Mouse (Mus musculus) urinary bladder, postnatal 4 days (tissue): Measurements from ENCODE around the gene Arhgef11.
"Not testable (repeated sequence)": the region's sequence is repeated elsewhere in the genome, so short reads cannot be mapped to it uniquely, and the experiment has no call there.

ENCODE experiments used
- DNase-seq, 2 experiments: peaks; one replicate each; pipeline ENCODE4 v3.0.0; 2021 to 2022; ENCODE audit warnings: low spot score in 2 of 2

Arhgef11 gene

GRCm38 (mm10) chr3:87616957-87617810 is at the start of gene Arhgef11:
Arhgef11 (plus strand) TSS chr3:87617559.
- DNase-seq, result peak; percentile 79

GRCm38 (mm10) chr3:87568681-87569080 is 48.7 kb upstream of the Arhgef11 start:
- DNase-seq, result no peak

GRCm38 (mm10) chr3:87575766-87576165 is 41.6 kb upstream of the Arhgef11 start:
- DNase-seq, result no peak

GRCm38 (mm10) chr3:87582259-87582658 is 35.1 kb upstream of the Arhgef11 start:
- no peak for DNase-seq

GRCm38 (mm10) chr3:87593793-87594192 is 23.6 kb upstream of the Arhgef11 start:
- no peak for DNase-seq

GRCm38 (mm10) chr3:87595328-87595727 is 22.0 kb upstream of the Arhgef11 start:
- not testable (repeated sequence) for DNase-seq

- not testable (repeated sequence) for DNase-seq
These were observed 16.3 kb upstream of the Arhgef11 start for GRCm38 (mm10) chr3:87601077-87601476.

- DNase-seq, result no peak
These were observed 1.0 kb upstream of the Arhgef11 start for GRCm38 (mm10) chr3:87616354-87616753.

GRCm38 (mm10) chr3:87617811-87618130 is 412 bp downstream of the Arhgef11 start:
- no peak for DNase-seq

GRCm38 (mm10) chr3:87618240-87618639 is 881 bp downstream of the Arhgef11 start:
- no peak for DNase-seq

- DNase-seq, result no peak
These were observed 1.8 kb downstream of the Arhgef11 start for GRCm38 (mm10) chr3:87618981-87619710.

- DNase-seq, result no peak
These were observed 3.0 kb downstream of the Arhgef11 start for GRCm38 (mm10) chr3:87620218-87620891.

- no peak for DNase-seq
These were observed 7.5 kb downstream of the Arhgef11 start for GRCm38 (mm10) chr3:87624899-87625298.

- no peak for DNase-seq
These were observed 13.5 kb downstream of the Arhgef11 start for GRCm38 (mm10) chr3:87630899-87631298.

- no peak for DNase-seq
These were observed 14.0 kb downstream of the Arhgef11 start for GRCm38 (mm10) chr3:87631408-87631807.

GRCm38 (mm10) chr3:87635514-87635913 is 18.2 kb downstream of the Arhgef11 start:
- DNase-seq, result no peak

GRCm38 (mm10) chr3:87643453-87643852 is 26.1 kb downstream of the Arhgef11 start:
- DNase-seq, result no peak

GRCm38 (mm10) chr3:87646174-87646573 is 28.8 kb downstream of the Arhgef11 start:
- no peak for DNase-seq

GRCm38 (mm10) chr3:87649063-87649462 is 31.7 kb downstream of the Arhgef11 start:
- no peak for DNase-seq

GRCm38 (mm10) chr3:87658348-87658747 is 41.0 kb downstream of the Arhgef11 start:
- no peak for DNase-seq

GRCm38 (mm10) chr3:87659692-87660429 is 42.5 kb downstream of the Arhgef11 start:
- DNase-seq, result no peak

- DNase-seq, result no peak
These were observed 43.1 kb downstream of the Arhgef11 start for GRCm38 (mm10) chr3:87660479-87660878.
